Mouse (Mus musculus) inflammation-experienced regulatory T-cells, adult 6 months (primary cell): ENCODE results near the gene Tet2. TPM values are rescaled to one million over a fixed set of nuclear protein-coding genes. Genes with fewer than 3 reads are reported as not detected.

Source experiments
- ATAC-seq: one replicate; pipeline ENCODE4 v1.8.0; 2017
- polyA plus RNA-seq, 3 experiments: library from polyadenylated mRNA; unstranded; fragments of 100-300 nt; shearing (Covaris generic); gene quantifications; one replicate each; pipeline ENCODE4 v1.2.1; 2017

Tet2 gene
- polyA plus RNA-seq, 3 experiments from 2014 or later = 32.8 to 63.9 (median 50.7) TPM

- no peak for ATAC-seq
These were observed 108.6 kb downstream of the Tet2 start for GRCm38 (mm10) chr3:133436279-133436860.

- ATAC-seq = no peak
These were observed 109.2 kb downstream of the Tet2 start for GRCm38 (mm10) chr3:133435774-133436148.

- ATAC-seq = no peak
These were observed 109.7 kb downstream of the Tet2 start for GRCm38 (mm10) chr3:133435141-133435773.

- ATAC-seq = no peak
These were observed 115.4 kb downstream of the Tet2 start for GRCm38 (mm10) chr3:133429394-133430173.

GRCm38 (mm10) chr3:133428003-133428402 is 116.9 kb downstream of the Tet2 start:
- no peak for ATAC-seq

GRCm38 (mm10) chr3:133423073-133423472 is 121.9 kb downstream of the Tet2 start:
- ATAC-seq = no peak

GRCm38 (mm10) chr3:133414747-133415146 is 130.2 kb downstream of the Tet2 start:
- no peak for ATAC-seq

Other genes with a start within 250 kb of the Tet2 start
- gene Ppa2, start 235.0 kb downstream of the Tet2 start, polyA plus RNA-seq = 10 to 100 TPM; 12.6 to 27.0 (median 21.7) TPM